Mouse (Mus musculus): ENCODE results near the gene Dgcr2. TPM values are rescaled to one million over a fixed set of nuclear protein-coding genes. Genes with fewer than 3 reads are reported as not detected.
A peak's percentile ranks its signal among the peaks of the same experiment; 100 is the strongest.

The Dgcr2 gene
- polyA plus RNA-seq, 1 experiment from 2014 or later, result 98.6 TPM

GRCm38 (mm10) chr16:17812120-17812519 is 86.2 kb downstream of the Dgcr2 start:
- no peak overlapping the region for H3K4me3 ChIP-seq
- no peaks in the 10 kb centered on the region for H3K9me3 ChIP-seq
- H3K36me3 ChIP-seq (replicated peaks), result peaks cover 7% of the 10 kb centered on the region; the same call in 1 of the 2 replicates
- H3K27ac ChIP-seq (replicated peaks), result no peak overlapping the region
- WGBS, result 5% methylated on average over 5 of the region's 5 CpGs
- H3K4me1 ChIP-seq, result peaks cover 54% of the 10 kb centered on the region
- peaks cover 86% of the 10 kb centered on the region for H3K27me3 ChIP-seq (replicated peaks; ENCODE audit: low read depth, poor library complexity, severe bottlenecking)
- DNase-seq (ENCODE audit: low spot score), result no peak

DNA sequence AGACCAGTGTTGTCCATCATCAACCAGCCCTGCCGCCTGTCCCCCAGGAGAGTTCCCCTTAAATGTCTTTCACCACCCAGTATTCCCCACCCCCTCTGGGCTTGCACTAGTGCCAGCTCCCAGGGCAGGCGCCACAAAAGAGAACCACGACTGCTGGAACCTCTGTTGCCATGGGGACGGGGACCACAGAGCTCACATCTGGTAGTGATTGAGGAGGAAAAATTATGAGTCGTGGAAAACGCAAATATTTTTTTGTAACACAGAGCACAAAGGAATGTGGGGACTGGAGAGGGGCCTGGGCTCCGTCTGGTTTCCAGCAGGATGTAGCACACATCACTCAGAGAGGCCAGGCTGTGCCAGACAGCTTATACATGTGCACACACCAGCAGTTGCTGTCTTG is 88.7 kb downstream of the Dgcr2 start:
- Histone ChIP-seq H3K36me3 (replicated peaks) (peaks cover 22% of the 10 kb centered on the region), H3K4me1 (peaks cover 64% of the 10 kb centered on the region), H3K4me3 (peak overlapping the region; percentile 31; the same call in 1 of the 2 replicates), H3K27ac (replicated peaks) (peak overlapping the region; percentile 90), H3K9me3 (no peaks in the 10 kb centered on the region), H3K27me3 (replicated peaks; ENCODE audit: low read depth, poor library complexity, severe bottlenecking) (peaks cover 87% of the 10 kb centered on the region)
- peak; percentile 90 for DNase-seq (ENCODE audit: low spot score)
- WGBS, result 13% methylated on average over 7 of the region's 7 CpGs

- Histone ChIP-seq H3K4me1 (peaks cover 70% of the 10 kb centered on the region), H3K27me3 (replicated peaks; ENCODE audit: low read depth, poor library complexity, severe bottlenecking) (peaks cover 87% of the 10 kb centered on the region), H3K4me3 (peak overlapping the region; percentile 31; the same call in 1 of the 2 replicates), H3K9me3 (no peaks in the 10 kb centered on the region), H3K36me3 (replicated peaks) (peaks cover 23% of the 10 kb centered on the region), H3K27ac (replicated peaks) (peak overlapping the region; percentile 90)
- DNase-seq (ENCODE audit: low spot score), result no peak
- 77% methylated on average over 4 of the region's 4 CpGs for WGBS
These were observed 89.2 kb downstream of the Dgcr2 start for GRCm38 (mm10) chr16:17809125-17809524.

- Histone ChIP-seq H3K27ac (replicated peaks) (peak overlapping the region; percentile 89), H3K9me3 (no peaks in the 10 kb centered on the region), H3K27me3 (replicated peaks; ENCODE audit: low read depth, poor library complexity, severe bottlenecking) (peaks cover 87% of the 10 kb centered on the region), H3K4me3 (peak overlapping the region; percentile 67), H3K36me3 (replicated peaks) (peaks cover 33% of the 10 kb centered on the region), H3K4me1 (peaks cover 85% of the 10 kb centered on the region)
- DNase-seq (ENCODE audit: low spot score), result peak; percentile 93
- 2% methylated on average over 73 of the region's 73 CpGs for WGBS
These were observed 91.0 kb downstream of the Dgcr2 start for GRCm38 (mm10) chr16:17807192-17808009.

- Histone ChIP-seq H3K27me3 (replicated peaks; ENCODE audit: low read depth, poor library complexity, severe bottlenecking) (peaks cover 93% of the 10 kb centered on the region), H3K9me3 (no peaks in the 10 kb centered on the region), H3K36me3 (replicated peaks) (peaks cover 33% of the 10 kb centered on the region), H3K27ac (replicated peaks) (peak overlapping the region; percentile 89), H3K4me1 (peaks cover 90% of the 10 kb centered on the region), H3K4me3 (peak overlapping the region; percentile 67)
- DNase-seq (ENCODE audit: low spot score), result peak; percentile 30
- 3% methylated on average over 50 of the region's 50 CpGs for WGBS
These were observed 91.7 kb downstream of the Dgcr2 start for GRCm38 (mm10) chr16:17806581-17807191.

GRCm38 (mm10) chr16:17804982-17805381 is 93.4 kb downstream of the Dgcr2 start:
- Histone ChIP-seq H3K36me3 (replicated peaks) (peaks cover 33% of the 10 kb centered on the region), H3K4me3 (peak overlapping the region; percentile 56), H3K27me3 (replicated peaks; ENCODE audit: low read depth, poor library complexity, severe bottlenecking) (peaks cover 96% of the 10 kb centered on the region), H3K4me1 (peaks cover 88% of the 10 kb centered on the region), H3K27ac (replicated peaks) (peak overlapping the region; percentile 66; the same call in 1 of the 2 replicates), H3K9me3 (no peaks in the 10 kb centered on the region)
- no peak for DNase-seq (ENCODE audit: low spot score)
- 14% methylated on average over 7 of the region's 7 CpGs for WGBS

DNA sequence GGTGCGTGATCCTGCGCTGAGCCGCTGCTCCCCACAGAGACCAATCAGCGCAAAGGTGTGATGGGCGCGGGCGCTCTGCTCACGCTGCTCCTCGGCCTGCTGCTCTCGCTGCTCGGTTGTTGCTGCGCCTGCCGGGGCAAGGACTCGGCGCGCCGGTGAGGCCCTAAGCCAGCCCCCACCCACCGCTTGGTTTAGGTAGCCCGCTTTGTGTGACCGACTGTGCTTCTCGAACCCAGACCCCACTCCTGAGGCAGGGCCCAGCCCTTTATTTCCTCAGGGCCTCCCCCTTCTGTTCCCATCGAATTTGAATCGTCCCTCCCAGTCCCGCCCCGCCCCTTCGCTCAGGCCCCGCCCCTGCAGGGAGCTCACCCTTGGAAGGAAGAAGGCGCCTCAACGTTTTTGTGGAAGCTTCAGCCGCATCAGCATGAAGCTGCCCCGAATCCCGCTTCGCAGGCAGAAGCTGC is 93.9 kb downstream of the Dgcr2 start:
- Histone ChIP-seq H3K27ac (replicated peaks) (peak overlapping the region; percentile 66), H3K9me3 (no peaks in the 10 kb centered on the region), H3K4me1 (peaks cover 89% of the 10 kb centered on the region), H3K36me3 (replicated peaks) (peaks cover 33% of the 10 kb centered on the region), H3K27me3 (replicated peaks; ENCODE audit: low read depth, poor library complexity, severe bottlenecking) (peaks cover 96% of the 10 kb centered on the region), H3K4me3 (peak overlapping the region; percentile 56)
- WGBS, result 3% methylated on average over 33 of the region's 33 CpGs
- DNase-seq (ENCODE audit: low spot score), result peak; percentile 87

- Histone ChIP-seq H3K36me3 (replicated peaks) (peaks cover 33% of the 10 kb centered on the region), H3K27me3 (replicated peaks; ENCODE audit: low read depth, poor library complexity, severe bottlenecking) (peaks cover 96% of the 10 kb centered on the region), H3K4me3 (peak overlapping the region; percentile 56), H3K9me3 (no peaks in the 10 kb centered on the region), H3K4me1 (peaks cover 90% of the 10 kb centered on the region), H3K27ac (replicated peaks) (peak overlapping the region; percentile 66; the same call in 1 of the 2 replicates)
- DNase-seq (ENCODE audit: low spot score), result no peak
- WGBS, result 10% methylated on average over 33 of the region's 33 CpGs
These were observed 94.5 kb downstream of the Dgcr2 start for GRCm38 (mm10) chr16:17803675-17804448.

GRCm38 (mm10) chr16:17802839-17803674 is 95.3 kb downstream of the Dgcr2 start:
- H3K9me3 ChIP-seq, result no peaks in the 10 kb centered on the region
- peak; percentile 60 for DNase-seq (ENCODE audit: low spot score)
- peaks cover 91% of the 10 kb centered on the region for H3K4me1 ChIP-seq
- peaks cover 98% of the 10 kb centered on the region for H3K27me3 ChIP-seq (replicated peaks; ENCODE audit: low read depth, poor library complexity, severe bottlenecking)
- peak overlapping the region; percentile 44; the same call in 1 of the 2 replicates for H3K27ac ChIP-seq (replicated peaks)
- WGBS, result 2% methylated on average over 83 of the region's 83 CpGs
- H3K36me3 ChIP-seq (replicated peaks), result peaks cover 31% of the 10 kb centered on the region
- peak overlapping the region; percentile 56 for H3K4me3 ChIP-seq

GRCm38 (mm10) chr16:17802456-17802838 is 95.9 kb downstream of the Dgcr2 start:
- Histone ChIP-seq H3K27me3 (replicated peaks; ENCODE audit: low read depth, poor library complexity, severe bottlenecking) (peaks cover 99% of the 10 kb centered on the region), H3K4me1 (peaks cover 91% of the 10 kb centered on the region), H3K4me3 (peak overlapping the region; percentile 56), H3K9me3 (no peaks in the 10 kb centered on the region), H3K36me3 (replicated peaks) (peaks cover 27% of the 10 kb centered on the region; the same call in 1 of the 2 replicates), H3K27ac (replicated peaks) (peak overlapping the region; percentile 44; the same call in 1 of the 2 replicates)
- WGBS, result 7% methylated on average over 18 of the region's 18 CpGs
- no peak for DNase-seq (ENCODE audit: low spot score)

DNA sequence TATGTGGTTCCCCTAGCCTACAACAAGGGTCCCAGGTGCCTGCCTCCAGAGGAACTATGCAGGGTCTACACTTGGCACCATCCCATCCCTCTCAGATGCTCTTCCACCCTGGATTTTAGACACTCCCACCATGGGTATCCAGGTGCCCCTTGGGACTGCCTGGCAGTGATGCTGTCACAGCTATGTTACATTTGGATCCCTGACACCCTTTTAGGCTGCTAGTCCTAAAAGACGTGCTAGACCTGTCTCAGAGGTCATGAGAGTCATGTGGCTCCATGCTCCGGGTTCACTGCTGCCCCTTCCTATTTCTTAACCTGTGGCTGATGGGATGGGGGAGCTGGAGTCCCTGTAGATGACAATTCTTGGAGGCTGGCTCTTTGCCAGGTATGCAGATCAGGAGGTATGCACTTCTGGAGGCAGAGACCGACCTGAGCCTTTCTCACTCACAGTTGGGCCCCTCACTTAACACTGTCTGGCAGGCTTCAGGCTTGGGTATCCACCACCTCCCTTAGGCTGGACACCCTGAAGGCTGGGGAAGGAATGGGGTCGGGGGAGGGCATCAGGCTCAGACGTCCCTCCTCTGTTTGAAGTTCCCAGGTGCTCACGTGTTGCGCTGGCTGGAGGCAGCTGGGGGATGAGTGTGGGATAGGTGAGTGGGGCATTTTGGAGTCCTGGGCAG is 96.4 kb downstream of the Dgcr2 start:
- peaks cover 91% of the 10 kb centered on the region for H3K4me1 ChIP-seq
- H3K4me3 ChIP-seq, result peak overlapping the region; percentile 56; the same call in 1 of the 2 replicates
- peaks cover 24% of the 10 kb centered on the region; the same call in 1 of the 2 replicates for H3K36me3 ChIP-seq (replicated peaks)
- peak; percentile 23 for DNase-seq (ENCODE audit: low spot score)
- WGBS, result 7% methylated on average over 7 of the region's 7 CpGs
- no peak overlapping the region for H3K27ac ChIP-seq (replicated peaks)
- peaks cover 100% of the 10 kb centered on the region for H3K27me3 ChIP-seq (replicated peaks; ENCODE audit: low read depth, poor library complexity, severe bottlenecking)
- no peaks in the 10 kb centered on the region for H3K9me3 ChIP-seq
